Mouse (Mus musculus) heart, postnatal 0 days (tissue): Measurements from ENCODE around the gene Psap.

Experiments
- CTCF ChIP-seq: IDR thresholded peaks from 2 replicates; pipeline ENCODE4 v1.5.1; 2016; ENCODE audit warnings: antibody characterized with exemption, control low read depth, low read depth
- EP300 ChIP-seq: IDR thresholded peaks from 2 replicates; pipeline ENCODE4 v1.6.1; 2016; ENCODE audit warnings: antibody characterized with exemption, low read depth

GRCm38 (mm10) chr10:60346701-60347405, 69.4 kb downstream of the Psap start, which contains the start of gene Vsir:
- TF ChIP-seq CTCF (peak; percentile 59), EP300 (no peak)
